Mouse (Mus musculus): ENCODE data around the gene Wdr41.

GRCm38 (mm10) chr13:94990516-94990915 lies 14.4 kb downstream of the Wdr41 start:
- TF ChIP-seq CTCF (IDR thresholded peaks at IDR 0.05) (no peak), EP300 (IDR thresholded peaks at IDR 0.05) (no peak)
